Mouse (Mus musculus): ENCODE results near the gene Rpl35.

GRCm38 (mm10) chr2:38992004-38992403 is 13.4 kb downstream of the Rpl35 start:
- TF ChIP-seq POLR2A (IDR thresholded peaks at IDR 0.05; ENCODE audit: insufficient read depth, low read depth, low read length) (no peak), CTCF (IDR thresholded peaks at IDR 0.05) (no peak)
